Mouse (Mus musculus) right cerebral cortex, postnatal 14 days (tissue): Measurements from ENCODE around the gene Ahcyl2.
A peak's percentile ranks its signal among the peaks of the same experiment; 100 is the strongest.

Source experiments
- DNase-seq: peaks from one replicate; pipeline ENCODE4 v3.0.0; 2022

Ahcyl2 gene

DNA sequence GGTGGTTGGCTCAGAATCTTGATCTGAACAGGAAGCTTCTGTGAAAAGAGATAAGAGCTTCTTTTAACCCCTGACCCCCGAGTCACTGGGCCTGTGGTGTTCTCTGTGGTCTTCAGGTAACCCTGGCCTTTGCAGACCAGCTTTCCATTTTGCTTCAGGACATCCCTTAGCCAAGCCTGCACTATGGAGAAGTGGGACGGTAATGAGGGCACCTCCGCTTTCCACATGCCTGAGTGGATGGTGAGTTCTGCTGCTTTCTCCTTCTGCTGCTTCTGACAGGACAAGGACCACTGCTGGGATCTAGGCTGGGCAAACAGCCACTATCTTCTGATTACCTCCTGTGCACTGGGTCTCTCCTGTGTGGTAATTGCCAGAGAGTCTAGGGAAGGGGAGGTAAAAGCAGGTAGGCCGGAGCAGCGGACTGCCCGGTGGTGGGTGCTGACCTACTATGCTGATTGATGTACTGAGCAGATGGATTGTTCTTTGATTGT is 86.1 kb downstream of the Ahcyl2 start:
- DNase-seq: no peak

DNA sequence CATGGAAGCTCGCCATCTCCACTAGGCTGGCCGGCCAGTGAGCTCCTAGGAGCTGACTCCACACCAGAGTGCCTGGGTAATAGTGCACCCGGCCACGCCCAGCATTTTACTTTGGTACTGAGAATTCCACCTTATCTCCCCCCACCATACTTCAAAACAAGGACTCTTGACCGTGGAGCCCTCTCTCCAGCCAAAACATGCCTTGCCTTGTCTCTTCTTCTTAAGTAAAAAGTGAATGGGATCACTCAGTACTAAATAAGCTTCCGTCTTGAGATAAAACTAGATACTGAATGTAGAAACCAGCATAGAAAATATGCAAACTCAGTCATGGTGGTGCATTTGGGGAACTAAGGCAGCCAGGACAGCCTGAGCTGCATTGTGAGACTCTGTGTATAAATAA is 90.8 kb downstream of the Ahcyl2 start:
- DNase-seq: no peak

DNA sequence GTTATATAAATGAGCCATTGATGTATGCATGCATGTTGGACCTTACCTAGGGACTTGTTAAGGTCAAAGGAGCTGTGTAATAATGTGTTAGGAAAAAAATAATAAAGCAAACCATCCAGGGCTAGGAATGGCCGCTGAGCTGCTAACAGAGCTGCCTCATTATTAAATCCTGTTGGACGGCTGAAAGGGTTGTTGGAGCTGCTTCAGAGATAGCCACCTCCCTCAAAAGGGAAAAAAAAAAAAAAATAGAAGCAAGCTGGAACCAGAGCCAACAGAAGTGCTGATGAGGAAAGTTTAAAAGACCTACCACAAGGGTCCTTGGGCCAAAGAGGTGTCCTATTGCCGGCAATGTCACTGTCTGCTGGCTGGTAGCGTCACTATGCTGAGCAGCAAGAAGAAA is 91.5 kb downstream of the Ahcyl2 start:
- no peak for DNase-seq

DNA sequence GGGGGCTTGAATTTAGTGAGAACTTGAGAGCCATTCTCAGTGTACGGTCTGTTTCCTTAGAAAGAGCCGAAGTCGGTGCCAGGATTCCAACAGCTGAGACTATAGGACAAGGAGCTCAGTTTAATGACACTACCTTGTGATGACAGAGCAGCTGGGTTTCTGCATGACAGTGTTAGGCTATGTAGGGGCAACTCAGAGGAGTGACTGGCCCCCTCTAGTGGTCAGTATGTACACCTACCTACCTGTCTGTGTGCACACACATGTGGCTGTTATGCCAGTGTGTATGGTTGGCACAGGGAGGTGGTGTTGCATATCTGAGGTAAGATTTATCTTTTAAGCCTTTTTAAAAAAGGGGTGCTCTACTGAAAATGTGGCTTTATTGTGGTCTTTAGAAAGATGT is 92.4 kb downstream of the Ahcyl2 start:
- no peak for DNase-seq

DNA sequence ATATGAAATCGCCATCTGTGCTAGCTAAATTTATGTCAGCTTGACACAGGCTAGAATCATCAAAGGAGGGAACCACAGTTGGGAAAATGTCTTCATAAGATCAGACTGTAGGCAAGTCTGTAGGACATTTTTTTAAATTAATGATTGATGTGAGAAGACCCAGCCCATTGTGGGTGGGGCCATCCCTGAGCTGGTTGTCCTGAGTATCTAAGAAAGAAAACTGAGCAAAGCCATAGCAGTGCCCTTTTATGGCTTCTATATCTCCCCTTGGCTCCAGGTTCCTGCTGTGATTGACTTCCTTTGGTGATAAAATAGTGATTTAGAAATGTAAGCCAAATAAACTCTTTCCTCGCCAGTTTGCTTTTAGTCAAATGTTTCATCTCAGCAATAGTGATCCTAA is 97.1 kb downstream of the Ahcyl2 start:
- no peak for DNase-seq

DNA sequence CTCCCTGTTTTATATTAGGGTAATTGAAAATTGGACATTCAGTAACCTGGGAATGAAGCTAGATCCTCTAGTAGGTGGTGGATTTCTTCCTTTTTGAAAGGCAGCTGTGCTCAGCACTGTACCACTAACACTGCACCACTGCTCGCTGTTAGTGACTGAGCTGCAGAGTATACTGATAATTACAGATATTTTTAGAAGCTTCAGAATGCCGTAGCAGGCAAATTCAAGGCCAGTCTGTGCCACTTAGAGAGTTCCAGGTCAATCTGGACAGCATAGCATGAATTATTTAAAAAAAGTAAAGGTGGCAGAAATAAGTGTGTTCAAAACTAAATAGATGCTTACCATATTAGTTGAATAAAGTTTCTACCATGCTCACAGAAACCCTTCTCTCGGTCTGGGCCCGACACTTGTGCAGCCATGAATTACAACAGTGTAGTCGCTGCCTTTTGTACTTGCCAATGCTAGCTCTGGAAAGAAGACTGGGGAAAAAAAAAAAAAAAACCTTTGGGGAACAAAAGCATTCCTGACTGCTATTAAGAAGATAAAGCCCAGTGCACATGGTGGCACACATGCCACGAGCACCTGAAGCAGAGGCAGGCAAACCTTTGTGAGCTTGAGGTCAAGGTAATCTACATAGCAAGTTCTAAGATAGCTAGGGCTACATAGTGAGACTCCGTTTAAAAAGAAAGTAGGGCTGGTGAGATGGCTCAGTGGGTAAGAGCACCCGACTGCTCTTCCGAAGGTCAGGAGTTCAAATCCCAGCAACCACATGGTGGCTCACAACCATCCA is 99.3 kb downstream of the Ahcyl2 start:
- no peak for DNase-seq

DNA sequence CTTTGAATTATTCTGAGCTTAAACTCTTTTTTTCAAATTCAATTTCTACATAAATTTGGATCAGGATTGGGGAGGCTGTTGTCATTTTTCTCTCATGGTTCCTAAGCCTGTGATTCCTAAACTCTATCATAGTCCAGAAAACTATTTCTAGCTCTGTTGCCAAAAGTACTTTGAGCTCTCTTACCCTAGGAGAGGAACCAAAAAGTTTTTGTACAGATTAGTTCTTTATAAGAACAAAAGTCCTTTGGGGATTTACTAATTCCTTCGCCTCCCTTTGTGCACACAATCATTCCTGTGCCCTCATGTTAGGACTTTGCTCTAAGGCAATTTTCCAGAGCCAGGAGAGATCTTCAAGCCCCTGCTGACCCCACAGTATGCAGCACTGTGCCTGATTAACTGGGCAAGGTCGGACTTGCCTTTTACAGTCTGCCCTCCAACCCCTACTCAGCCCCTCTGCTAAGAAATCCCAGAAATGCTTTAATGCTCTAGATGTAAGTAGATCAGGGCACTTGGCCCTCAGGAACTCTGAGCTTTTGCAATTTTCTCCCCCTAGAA is 100.6 kb downstream of the Ahcyl2 start:
- DNase-seq: no peak

DNA sequence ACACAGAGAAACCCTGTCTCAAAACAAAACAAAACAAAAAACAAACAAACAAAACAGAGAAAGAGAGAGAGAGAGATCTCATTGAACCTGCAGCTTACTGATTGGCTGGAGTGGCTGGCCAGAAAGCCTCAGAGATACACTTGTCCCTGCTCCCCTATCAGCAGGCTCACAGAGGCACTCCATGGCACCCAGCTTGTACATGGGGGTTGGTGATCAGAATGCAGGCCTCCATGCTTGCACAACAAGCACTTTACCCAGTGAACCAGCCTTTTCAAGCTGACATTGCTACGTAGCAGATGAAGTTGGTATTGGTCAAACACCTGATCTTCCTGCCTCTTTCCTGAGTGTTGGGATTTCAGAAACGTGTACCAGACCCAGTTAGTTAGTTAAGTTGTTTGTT is 105.8 kb downstream of the Ahcyl2 start:
- no peak for DNase-seq

DNA sequence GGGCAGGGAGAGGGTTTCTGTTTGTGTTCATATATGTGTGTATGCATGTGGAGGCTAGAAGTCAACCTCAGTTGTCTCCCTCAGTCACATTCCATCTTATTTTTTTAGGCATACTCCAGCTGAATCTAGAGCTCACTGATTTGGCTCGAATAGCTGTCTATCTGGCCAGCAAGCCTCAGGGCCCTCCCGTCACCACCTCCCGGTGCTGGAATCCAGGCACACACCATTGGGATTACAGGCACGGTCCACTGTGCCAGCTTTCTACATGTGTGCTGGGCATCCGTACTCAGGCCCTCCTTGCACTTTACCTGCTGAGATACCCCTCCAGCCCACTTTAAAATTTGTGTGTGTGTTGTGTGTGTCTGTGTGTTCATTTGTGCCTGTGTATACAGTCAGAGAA is 107.8 kb downstream of the Ahcyl2 start:
- DNase-seq: no peak

DNA sequence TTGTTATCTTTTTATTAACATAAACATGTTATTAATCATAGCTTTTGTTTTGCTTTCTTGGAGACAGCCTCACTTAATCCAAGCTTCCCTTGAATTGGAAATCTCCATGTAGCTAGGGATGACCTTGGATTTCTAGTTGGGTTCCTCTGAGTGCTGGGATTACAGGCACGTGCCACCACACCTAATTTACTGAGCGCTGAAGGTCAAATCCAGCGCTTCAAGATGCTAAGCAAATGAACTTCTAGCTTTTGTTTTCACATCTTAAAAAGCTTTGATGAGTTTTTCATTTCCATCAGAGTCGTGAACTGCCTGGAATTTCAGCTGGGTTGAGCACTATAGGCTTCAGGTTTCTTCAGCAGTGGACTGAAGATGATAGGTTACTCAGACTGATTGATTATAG is 109.0 kb downstream of the Ahcyl2 start:
- DNase-seq: no peak

DNA sequence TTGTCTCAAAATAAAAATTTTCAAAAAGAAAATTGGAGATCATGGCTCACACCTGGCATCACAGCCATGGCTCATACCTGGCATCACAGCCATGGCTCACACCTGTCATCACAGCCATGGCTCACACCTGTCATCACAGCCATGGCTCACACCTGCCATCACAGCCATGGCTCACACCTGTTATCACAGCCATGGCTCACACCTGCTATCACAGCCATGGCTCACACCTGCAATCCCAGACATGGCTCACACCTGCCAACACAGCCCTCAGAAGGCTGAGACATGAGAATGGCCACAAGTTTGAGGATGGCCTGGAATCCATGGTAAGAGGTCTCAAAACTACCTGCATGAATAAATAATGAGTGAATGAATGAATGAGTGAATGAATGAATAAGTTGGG is 111.8 kb downstream of the Ahcyl2 start:
- DNase-seq: no peak

DNA sequence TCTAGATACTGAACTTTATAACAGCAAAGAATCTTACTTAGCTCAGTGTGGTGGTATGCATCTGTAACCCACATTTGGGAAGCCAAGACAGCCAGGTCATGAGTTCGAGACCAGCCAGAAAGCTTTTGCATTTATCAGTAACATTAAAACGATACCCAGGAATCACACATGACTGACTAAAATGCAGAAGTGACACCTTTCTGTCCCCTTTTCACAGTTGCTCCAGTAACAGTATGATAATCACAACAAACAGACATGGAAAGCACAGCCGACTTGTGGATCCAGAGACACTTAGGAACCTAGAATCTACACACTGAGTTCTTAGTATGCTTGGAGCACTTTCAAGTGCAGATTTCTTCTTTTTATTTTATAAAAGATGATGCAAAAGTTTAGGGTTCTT is 113.0 kb downstream of the Ahcyl2 start:
- DNase-seq: no peak

DNA sequence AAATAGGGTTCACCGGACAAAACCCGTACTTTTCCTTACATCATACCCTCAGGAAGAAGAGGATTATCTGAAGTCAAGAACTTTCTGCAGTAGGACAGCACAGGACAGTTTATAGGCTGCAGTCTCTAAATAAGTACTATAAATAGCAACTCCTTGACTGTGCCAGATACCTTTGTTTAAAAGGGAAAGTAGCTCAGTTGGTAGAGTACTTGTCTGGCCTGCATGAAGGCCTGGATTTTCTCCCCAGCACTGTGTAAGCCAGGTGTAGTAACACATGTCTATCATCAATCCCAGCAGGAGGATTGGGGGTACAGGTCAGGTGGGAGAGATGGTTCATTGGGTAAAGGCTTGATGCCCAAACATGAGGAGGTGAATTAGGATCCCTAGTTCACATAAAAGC is 114.1 kb downstream of the Ahcyl2 start:
- DNase-seq: no peak

DNA sequence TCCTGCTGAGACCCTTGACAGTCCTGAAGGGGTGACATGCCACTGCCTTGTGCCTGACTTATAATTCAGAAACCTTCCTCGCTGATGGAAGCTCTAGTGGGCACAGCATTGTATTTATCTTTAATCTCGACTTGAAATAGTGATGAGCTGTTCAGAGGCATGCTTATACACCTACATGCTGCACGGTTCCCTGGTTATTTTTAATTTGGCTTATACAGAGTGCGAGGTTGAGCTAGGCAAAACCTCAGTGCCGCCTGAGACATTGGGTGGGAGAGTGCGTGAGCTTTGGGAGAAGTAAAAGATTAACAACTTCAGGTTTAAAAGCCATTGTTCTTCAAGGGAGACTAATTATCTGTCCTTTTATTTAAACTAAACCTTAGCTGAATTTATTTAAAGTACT is 115.1 kb downstream of the Ahcyl2 start:
- DNase-seq: no peak

DNA sequence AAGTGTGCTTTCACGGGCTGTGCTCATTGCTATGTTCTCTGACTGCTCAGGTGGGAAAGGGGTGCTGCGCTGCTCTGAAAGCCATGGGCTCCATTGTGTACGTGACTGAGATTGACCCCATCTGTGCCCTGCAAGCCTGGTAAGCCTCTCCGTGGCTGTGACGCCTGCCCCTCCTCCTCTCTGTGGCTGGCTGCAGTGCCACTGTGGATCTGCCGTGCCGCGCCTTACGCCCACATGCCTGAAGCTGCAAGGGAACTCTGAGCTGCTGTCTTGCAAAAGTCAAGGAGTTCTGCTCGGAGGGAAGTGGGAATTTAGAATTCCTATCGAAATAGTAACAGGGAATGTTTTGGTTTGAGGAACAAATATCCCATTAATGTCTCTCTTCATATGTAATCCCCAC is 123.3 kb downstream of the Ahcyl2 start:
- DNase-seq: peak; percentile 24

DNA sequence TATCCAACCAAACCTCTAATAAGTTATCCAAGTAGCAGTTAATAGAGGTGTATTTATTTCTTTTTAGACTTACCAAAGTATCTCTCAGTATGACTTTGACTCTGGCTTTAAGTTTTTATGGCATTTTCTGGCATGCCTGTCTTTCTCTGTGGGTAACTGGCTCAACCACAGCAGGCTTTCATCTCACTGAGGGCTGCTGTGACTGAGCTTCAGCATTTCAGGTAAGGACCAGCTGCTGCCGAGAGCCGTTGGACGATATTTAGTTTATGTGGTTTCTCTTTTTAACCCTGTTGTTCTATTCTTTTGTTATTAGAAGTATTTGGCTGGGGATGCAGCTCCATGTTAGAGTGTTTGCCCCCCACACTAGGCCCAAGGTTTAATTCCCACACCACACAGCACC is 129.2 kb downstream of the Ahcyl2 start:
- DNase-seq: no peak

DNA sequence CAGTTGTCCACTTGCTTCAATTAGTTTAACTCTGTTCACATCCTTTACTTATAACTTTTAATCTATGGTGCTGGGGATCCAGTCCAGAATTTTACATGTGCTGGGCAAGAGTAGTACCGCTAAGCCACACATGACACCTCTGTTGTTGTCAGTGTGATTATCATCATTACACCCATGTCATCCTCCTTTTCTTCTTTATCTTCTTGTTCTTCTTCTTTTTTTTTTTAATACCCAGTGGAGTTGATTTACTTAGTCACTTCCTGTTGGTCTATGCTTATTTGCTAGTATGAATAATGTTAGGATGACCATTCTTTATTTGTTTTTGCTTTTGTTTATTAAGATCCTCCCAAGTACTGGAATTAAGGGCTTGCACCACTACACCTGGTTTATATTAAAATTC is 133.6 kb downstream of the Ahcyl2 start:
- no peak for DNase-seq

DNA sequence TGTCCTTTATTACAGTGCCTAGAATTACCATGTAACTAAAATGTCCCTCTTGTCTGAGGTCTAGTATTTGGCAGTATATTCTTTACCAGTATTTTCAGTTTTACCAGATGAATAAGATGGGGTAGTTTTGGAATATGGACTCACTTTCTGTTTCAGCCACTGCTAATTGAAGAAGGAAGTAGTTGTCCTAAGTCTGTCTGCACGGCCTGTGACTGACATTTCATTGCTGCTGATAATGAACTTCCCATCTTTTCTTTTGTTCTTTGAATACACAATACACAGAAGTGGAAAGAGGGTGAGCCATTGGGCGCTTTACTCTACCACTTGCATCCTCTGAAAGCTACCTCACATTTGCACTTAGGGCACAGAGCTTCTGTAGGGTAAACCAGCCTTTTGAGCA is 134.4 kb downstream of the Ahcyl2 start:
- no peak for DNase-seq

DNA sequence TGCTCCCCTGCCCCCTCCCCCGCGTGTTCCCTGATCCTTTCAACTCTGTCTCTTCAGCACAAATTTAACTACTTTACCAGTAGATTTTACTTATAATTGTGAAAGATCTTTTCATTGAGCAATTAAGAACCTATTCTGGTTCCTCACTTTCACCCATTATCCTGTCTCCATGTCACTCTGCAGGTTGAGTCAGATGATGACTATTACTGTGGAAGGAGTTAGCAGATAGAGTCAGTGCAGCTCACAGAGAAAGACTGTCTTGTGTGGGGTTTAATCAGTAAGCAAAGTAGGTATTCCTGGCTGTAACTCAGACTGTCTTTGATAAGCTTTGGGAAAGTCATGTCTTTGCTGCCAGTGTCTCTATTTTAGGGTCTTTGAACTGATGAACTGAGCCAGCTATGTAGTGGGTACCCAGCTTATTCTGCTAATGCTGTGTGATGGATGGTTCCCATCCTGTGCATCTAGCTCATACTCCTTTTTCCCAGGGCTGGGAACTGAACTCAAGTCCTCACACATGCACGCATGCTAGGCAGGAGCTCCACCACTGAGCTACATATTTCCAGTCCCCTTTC is 135.6 kb downstream of the Ahcyl2 start:
- DNase-seq: no peak

DNA sequence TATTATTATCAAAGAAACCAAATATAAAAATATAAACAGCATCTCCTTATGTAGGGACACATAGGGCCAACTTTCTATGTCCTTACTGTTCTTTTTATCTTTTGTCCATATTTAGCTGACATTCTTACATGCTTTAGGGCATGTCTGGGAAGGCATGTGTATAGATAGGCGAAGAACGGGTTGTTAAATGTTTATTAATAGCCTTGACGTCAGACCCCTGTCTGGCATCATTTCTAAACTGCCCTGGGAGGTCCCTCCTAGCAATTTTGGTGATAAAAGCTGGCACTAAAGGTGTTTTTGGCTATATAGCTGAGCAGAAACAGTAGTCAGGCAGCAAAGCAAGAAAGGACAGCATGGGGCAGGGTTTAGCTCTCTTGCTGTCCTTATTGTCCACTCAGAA is 136.5 kb downstream of the Ahcyl2 start:
- DNase-seq: no peak

DNA sequence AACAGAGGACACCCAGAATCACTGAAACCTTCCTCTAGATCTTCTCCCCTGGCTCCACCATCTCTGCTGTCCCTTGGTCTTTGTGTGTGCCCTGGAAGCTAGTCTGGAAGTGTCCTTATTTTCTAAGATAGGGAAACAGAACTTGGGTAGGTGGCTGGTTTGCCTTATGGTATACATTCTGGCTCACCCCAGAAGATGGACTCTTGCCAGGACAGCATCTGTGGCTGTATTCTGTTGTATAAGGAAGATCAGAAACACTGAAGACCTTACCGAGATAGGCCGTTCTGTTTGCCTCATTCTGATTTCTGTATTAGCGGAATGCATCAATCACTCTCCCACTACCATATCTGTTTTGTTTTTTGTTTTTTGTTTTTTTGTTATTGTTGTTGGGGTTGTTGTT is 142.8 kb downstream of the Ahcyl2 start:
- no peak for DNase-seq

DNA sequence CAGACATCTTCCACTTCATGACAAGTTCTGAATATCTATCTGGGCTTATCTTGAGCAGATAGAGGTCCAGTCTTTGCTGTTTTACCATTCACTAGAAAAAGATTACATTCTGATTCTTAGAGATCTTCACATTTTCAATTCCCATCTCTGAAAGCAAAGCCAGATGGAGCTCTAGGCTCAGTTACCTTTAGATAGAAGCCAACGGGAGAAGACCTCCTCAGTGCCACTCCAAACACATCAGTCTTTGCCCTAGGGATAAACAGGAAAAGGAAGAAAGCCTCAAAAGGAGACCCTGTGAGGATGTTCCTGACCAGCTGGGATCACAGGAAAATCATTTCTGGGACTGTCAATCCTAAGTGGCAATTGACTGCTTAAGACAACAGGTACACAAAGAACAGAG is 145.9 kb downstream of the Ahcyl2 start:
- no peak for DNase-seq

DNA sequence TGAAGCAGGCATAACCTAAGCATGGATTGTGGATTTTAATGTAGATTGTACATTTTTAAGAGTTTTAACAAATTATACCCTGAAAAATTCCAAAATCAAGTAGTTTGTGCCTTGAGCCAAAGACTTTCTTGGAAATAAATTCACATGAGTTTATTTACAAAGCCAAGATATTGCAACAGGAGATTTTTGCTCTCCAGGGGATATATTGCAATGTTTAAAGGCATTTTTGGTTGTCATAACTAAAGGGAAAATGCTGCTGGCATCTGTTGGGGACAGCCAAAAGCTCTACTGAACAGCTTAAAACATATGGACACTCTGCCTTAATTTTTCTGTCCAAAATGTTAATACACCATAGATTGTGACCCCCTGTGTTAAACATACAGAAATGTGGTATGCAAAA is 146.3 kb downstream of the Ahcyl2 start:
- no peak for DNase-seq

DNA sequence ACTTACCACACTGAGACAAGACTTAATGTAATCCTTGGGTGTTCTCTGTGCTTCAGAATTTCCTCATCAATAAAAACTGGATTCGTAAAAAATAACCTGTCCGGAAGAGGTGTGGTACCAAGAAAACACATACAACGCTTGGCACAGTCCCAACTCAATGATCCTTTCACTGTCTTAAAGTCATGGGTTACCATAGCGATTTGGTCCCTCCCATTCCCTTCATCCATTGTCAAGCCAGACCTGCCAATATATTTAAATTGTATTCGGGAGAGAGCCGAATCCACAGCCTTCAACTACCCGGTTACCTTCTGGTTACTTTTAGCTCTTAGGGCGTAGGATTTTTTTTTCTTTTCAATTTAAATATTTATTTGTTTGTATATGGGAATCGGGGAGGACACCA is 148.0 kb downstream of the Ahcyl2 start:
- DNase-seq: no peak
